Mouse (Mus musculus): ENCODE data around the gene Senp5. TPM values are rescaled to one million over a fixed set of nuclear protein-coding genes. Genes with fewer than 3 reads are reported as not detected.
A peak's percentile ranks its signal among the peaks of the same experiment; 100 is the strongest.

Senp5 gene
- polyA plus RNA-seq (2012) = 0.06 and 0.07 TPM in 2 replicates

DNA sequence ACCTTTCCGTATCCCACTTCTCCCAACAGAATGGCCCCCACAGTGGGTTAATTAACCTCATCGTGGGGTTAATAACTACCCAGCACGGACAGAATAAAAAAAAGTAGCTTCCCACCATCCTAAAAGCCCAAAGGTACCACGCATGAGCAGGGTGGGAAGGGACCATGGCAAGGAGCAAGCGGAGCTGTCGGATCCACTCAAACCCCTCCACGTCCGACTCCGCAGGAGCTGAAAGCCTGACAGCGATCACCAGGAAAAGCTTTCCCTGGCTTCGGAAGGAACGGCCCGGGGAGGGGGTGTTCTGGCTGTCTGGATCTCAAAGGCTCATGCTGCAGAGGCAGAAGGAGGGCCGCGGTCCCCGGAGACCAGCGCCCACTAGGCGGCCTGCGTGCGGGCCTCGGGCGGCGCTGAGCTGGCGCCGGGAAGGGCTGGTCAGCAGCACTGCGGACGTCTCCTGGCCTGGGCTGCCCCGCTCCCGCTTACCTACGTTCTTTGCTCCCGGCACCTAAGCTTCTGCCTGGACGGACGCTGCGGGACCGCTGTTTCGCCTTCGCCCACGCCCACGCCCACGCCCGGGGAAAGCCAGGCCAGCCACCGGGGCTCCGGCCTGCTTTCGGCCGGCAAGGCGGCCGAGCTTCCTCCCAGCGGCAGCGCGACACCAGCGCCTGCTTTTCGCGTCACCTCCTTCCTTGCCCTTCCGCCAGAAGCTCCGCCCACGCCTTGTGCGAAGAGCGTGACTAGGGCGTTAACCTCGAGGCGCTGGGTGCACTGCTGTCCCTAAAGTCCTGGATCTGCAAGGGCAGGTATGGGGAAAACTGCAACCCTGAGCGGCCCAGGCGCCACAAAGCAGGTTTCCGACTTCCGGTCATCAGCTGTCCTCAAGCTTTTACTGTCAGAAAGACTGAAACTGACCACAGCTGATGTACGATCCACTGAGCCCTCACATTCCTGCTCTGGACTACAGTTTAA lies at the start of gene Senp5:
TSS of gene Senp5 (minus strand) at position 779 of the 969 bp plus-strand sequence.
- H3K4me3 ChIP-seq (replicated peaks) = peak within 1 kb of the TSS; percentile 87
- no peaks in the 10 kb centered on the region for H3K36me3 ChIP-seq (ENCODE audit: control insufficient read depth)
- no peaks in the 10 kb centered on the region for H3K9me3 ChIP-seq (ENCODE audit: control insufficient read depth, low read length)
- peaks cover 26% of the 10 kb centered on the region for H3K4me1 ChIP-seq (ENCODE audit: control insufficient read depth)
- TF ChIP-seq GATA1 (IDR thresholded peaks at IDR 0.05; ENCODE audit: low read length) (no peak), TAL1 (IDR thresholded peaks at IDR 0.05; ENCODE audit: low read length) (no peak)
- H3K27me3 ChIP-seq (ENCODE audit: control insufficient read depth) = no peaks in the 10 kb centered on the region

DNA sequence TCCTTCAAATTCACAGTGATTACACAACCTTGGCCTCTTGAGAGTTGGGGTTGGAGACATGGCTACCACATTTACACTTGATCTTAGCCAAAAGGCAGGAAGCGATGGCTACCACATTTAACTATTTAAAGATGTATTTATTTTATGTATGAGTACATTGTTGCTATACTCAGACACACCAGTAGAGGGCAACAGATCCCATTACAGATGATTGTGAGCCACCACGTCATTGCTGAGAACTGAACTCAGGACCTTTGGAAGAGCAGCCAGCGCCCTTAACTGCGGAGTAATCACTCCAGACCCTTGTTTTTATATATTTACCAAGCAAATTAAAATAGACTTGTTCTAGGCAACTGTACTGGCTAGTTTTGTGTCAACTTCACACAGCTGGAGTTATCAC lies 39.3 kb upstream of the Senp5 start:
- H3K4me3 ChIP-seq (replicated peaks) = no peak overlapping the region
- H3K9me3 ChIP-seq (ENCODE audit: control insufficient read depth, low read length) = no peaks in the 10 kb centered on the region
- TF ChIP-seq TAL1 (IDR thresholded peaks at IDR 0.05; ENCODE audit: low read length) (no peak), GATA1 (IDR thresholded peaks at IDR 0.05; ENCODE audit: low read length) (no peak)
- H3K27me3 ChIP-seq (ENCODE audit: control insufficient read depth) = no peaks in the 10 kb centered on the region
- peaks cover 62% of the 10 kb centered on the region for H3K36me3 ChIP-seq (ENCODE audit: control insufficient read depth)
- no peaks in the 10 kb centered on the region for H3K4me1 ChIP-seq (ENCODE audit: control insufficient read depth)

DNA sequence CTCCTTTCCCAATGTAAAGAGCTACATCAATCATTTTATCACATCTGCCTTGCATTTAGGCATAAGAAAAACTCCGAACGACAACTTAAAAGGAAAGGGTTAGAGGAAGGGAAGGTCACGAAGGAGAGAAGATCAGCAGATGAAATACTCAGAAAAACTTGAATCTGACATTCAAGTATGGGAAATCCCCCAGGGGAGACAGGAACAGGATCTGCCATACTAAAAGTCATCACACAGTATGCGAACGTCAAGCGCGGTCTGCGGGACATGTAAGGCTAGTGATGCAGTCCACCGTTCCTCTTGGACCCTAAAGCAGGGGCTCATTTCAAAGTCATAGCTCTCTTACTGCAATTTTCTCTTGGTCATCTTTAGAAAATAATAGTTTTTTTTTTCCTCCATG lies 16.6 kb upstream of the Senp5 start:
- H3K9me3 ChIP-seq (ENCODE audit: control insufficient read depth, low read length) = no peaks in the 10 kb centered on the region
- H3K4me3 ChIP-seq (replicated peaks) = no peak overlapping the region
- H3K36me3 ChIP-seq (ENCODE audit: control insufficient read depth) = peaks cover 68% of the 10 kb centered on the region
- no peak for TF ChIP-seq GATA1 (IDR thresholded peaks at IDR 0.05; ENCODE audit: low read length)
- TF ChIP-seq TAL1 (IDR thresholded peaks at IDR 0.05; ENCODE audit: low read length) = no peak
- no peaks in the 10 kb centered on the region for H3K4me1 ChIP-seq (ENCODE audit: control insufficient read depth)
- H3K27me3 ChIP-seq (ENCODE audit: control insufficient read depth) = no peaks in the 10 kb centered on the region

DNA sequence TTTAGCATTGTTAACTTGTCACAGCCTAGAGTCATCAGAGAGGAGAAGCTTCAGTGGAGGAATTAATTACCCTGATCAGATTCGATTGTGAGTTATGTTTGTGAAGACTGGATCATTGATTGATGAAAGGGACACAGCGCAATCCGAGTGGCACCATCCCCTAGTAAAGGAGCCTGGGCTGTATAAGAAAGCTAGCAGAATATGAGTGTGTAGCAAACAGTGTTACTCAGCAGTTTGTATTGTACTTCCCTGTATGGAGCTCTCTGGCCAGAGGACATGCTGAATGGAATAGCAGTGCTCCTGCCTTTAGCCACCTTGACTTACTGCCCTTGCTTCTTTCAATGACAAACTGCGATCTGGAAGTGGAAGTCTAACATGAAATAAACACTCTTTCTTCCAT lies 7.2 kb upstream of the Senp5 start:
- Histone ChIP-seq H3K27me3 (ENCODE audit: control insufficient read depth) (no peaks in the 10 kb centered on the region; the same call in 1 of the 2 replicates), H3K4me3 (replicated peaks) (no peak overlapping the region), H3K9me3 (ENCODE audit: control insufficient read depth, low read length) (no peaks in the 10 kb centered on the region), H3K4me1 (ENCODE audit: control insufficient read depth) (no peaks in the 10 kb centered on the region; the same call in 1 of the 2 replicates), H3K36me3 (ENCODE audit: control insufficient read depth) (0 out of 2 replicates have a peak, but pooled peaks cover 2% of the 10 kb centered on the region)
- TF ChIP-seq TAL1 (IDR thresholded peaks at IDR 0.05; ENCODE audit: low read length) (no peak), GATA1 (IDR thresholded peaks at IDR 0.05; ENCODE audit: low read length) (no peak)

DNA sequence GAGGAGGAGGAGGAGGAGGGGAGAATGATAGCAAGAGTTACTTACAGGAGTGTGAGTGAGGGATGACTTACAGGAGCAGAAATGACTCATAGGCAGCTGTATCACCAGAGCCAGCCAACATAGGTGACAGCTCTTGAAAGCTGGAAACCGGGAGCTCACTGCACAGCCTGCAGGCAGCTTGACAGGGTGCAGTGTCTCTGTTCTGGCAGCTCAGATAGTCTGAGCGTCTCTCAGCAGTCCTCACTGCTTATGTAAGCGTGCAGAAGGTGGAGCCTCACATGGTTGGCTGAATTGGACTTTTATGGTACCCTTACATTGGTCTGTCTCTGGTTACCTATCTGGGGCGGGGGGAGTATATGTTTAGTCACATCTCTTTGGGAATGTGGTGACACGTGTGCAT lies 6.8 kb upstream of the Senp5 start:
- H3K4me3 ChIP-seq (replicated peaks) = no peak overlapping the region
- H3K36me3 ChIP-seq (ENCODE audit: control insufficient read depth) = 0 out of 2 replicates have a peak, but pooled peaks cover 2% of the 10 kb centered on the region
- H3K4me1 ChIP-seq (ENCODE audit: control insufficient read depth) = no peaks in the 10 kb centered on the region; the same call in 1 of the 2 replicates
- no peaks in the 10 kb centered on the region for H3K9me3 ChIP-seq (ENCODE audit: control insufficient read depth, low read length)
- TF ChIP-seq GATA1 (IDR thresholded peaks at IDR 0.05; ENCODE audit: low read length) = no peak
- H3K27me3 ChIP-seq (ENCODE audit: control insufficient read depth) = no peaks in the 10 kb centered on the region; the same call in 1 of the 2 replicates

DNA sequence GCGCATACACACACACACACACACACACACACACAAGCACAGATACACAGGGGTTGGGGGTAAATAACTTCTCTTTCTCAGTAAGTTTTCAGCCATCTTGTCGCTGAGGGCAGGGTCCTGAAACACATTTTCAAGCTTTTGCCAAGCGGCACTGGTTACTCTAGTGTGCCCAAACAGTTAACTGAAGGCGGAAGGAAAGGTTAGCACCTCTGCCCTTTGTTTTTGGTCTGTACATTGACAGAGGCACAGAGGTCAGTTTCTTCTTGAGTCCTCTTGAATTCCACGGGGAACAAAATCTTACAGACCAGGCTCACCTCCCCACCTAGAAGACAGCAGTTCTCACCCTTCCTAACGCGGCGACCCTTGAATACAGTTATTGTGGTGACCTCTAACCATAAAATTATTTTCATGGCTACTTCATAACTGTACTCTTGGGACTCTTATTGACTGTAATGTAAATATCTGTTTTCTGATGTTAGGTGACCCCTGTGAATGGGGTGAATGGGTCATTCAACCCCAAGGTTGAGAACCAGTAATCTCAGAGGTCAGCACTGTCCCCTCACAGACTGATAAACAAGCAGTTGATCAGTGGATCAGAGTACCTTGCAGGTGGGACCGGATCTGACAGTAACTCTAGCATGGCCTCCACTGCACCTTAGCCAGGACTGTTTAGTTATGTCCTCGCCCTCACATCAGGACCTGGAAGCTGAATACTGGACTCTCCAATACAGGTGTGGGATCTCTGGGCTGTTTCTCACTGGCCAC lies 5.6 kb upstream of the Senp5 start:
- Histone ChIP-seq H3K4me3 (replicated peaks) (no peak overlapping the region), H3K27me3 (ENCODE audit: control insufficient read depth) (no peaks in the 10 kb centered on the region; the same call in 1 of the 2 replicates), H3K36me3 (ENCODE audit: control insufficient read depth) (no peaks in the 10 kb centered on the region), H3K4me1 (ENCODE audit: control insufficient read depth) (peaks cover under 1% of the 10 kb centered on the region), H3K9me3 (ENCODE audit: control insufficient read depth, low read length) (no peaks in the 10 kb centered on the region)
- TF ChIP-seq TAL1 (IDR thresholded peaks at IDR 0.05; ENCODE audit: low read length) (no peak), GATA1 (IDR thresholded peaks at IDR 0.05; ENCODE audit: low read length) (no peak)

DNA sequence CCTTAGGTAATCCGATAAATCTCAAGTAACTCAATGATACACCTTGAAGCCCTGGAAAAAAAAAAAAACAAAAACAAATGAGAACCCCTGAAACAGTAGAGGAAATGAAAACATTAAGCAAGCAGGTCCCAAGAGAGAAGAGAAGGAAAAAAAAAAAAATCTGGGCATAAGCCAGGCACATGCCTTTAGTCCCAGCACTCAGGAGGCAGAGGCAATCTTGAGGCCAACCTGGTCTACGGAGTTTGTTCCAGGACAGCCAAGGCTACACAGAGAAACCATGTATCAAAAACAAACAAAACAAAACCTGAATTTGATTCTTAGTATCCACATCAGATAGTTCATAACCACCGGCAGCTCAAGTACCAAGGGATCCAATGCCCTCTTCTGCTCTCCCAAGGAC lies 1.6 kb upstream of the Senp5 start:
- Histone ChIP-seq H3K27me3 (ENCODE audit: control insufficient read depth) (no peaks in the 10 kb centered on the region), H3K4me1 (ENCODE audit: control insufficient read depth) (peaks cover 26% of the 10 kb centered on the region), H3K36me3 (ENCODE audit: control insufficient read depth) (no peaks in the 10 kb centered on the region), H3K4me3 (replicated peaks) (no peak overlapping the region), H3K9me3 (ENCODE audit: control insufficient read depth, low read length) (no peaks in the 10 kb centered on the region)
- TF ChIP-seq TAL1 (IDR thresholded peaks at IDR 0.05; ENCODE audit: low read length) (no peak), GATA1 (IDR thresholded peaks at IDR 0.05; ENCODE audit: low read length) (no peak)

DNA sequence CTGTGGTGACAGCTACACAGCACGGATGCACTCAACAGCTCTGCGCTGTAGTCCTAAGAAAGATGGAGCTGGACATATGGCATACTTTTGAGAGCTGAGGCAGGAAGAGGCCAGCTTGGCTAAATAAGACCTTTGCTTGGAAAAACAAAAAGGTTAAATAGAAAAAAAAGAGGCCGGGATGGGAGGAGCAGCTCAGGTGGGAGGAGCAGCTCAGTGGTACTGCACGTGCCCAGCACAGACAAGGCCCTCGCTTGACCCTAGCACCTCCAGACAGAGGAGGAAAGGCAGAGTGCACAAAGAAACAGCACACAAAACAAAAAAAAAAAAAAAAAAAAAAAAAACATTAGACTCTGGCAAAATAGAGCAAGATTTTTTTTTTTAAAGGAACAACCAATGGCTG lies 6.7 kb downstream of the Senp5 start:
- Histone ChIP-seq H3K27me3 (ENCODE audit: control insufficient read depth) (no peaks in the 10 kb centered on the region), H3K4me1 (ENCODE audit: control insufficient read depth) (peaks cover 4% of the 10 kb centered on the region; the same call in 1 of the 2 replicates), H3K9me3 (ENCODE audit: control insufficient read depth, low read length) (no peaks in the 10 kb centered on the region), H3K4me3 (replicated peaks) (no peak overlapping the region), H3K36me3 (ENCODE audit: control insufficient read depth) (peaks cover 11% of the 10 kb centered on the region)
- TF ChIP-seq TAL1 (IDR thresholded peaks at IDR 0.05; ENCODE audit: low read length) (no peak), GATA1 (IDR thresholded peaks at IDR 0.05; ENCODE audit: low read length) (no peak)

DNA sequence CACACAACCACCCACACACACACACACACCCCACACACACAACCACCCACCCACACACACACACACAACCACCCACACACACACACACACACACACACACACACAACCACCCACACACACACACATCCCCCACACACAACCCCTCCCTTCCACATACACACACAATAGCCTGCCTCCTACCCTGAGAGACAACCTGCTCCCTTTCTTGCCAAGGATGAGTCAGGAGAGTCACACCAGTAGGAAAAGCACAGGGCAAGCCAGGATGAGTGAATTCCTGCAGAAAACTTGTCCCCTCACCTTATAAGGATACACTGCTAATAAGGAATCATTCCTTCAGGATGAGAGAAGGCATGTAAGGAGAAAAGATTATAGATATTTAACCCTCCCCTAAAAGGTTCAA lies 9.1 kb downstream of the Senp5 start:
- peaks cover 24% of the 10 kb centered on the region for H3K36me3 ChIP-seq (ENCODE audit: control insufficient read depth)
- no peak overlapping the region for H3K4me3 ChIP-seq (replicated peaks)
- H3K4me1 ChIP-seq (ENCODE audit: control insufficient read depth) = no peaks in the 10 kb centered on the region
- H3K27me3 ChIP-seq (ENCODE audit: control insufficient read depth) = no peaks in the 10 kb centered on the region
- TF ChIP-seq GATA1 (IDR thresholded peaks at IDR 0.05; ENCODE audit: low read length) (no peak), TAL1 (IDR thresholded peaks at IDR 0.05; ENCODE audit: low read length) (no peak)
- H3K9me3 ChIP-seq (ENCODE audit: control insufficient read depth, low read length) = no peaks in the 10 kb centered on the region

All from erythroblast, embryonic 14.5 days (primary cell).